Mouse (Mus musculus) heart, postnatal 36 days (tissue): ENCODE measurements around the gene Snai3. TPM values are rescaled to one million over a fixed set of nuclear protein-coding genes. Genes with fewer than 3 reads are reported as not detected.
A peak's percentile ranks its signal among the peaks of the same experiment; 100 is the strongest.

Experiments
- DNase-seq, 2 experiments: peaks; one replicate each; pipeline ENCODE4 v3.0.0; 2021 to 2022
- intact Hi-C: fragments of 180-260 bp; cut with DNase I; formaldehyde crosslinking; loops from one replicate; pipeline ENCODE4 v1.15.1; 2025
- total RNA-seq, 2 experiments: library from RNA; stranded (reverse); gene quantifications; 2 replicates each; pipeline ENCODE4 v1.2.3; 2021

Snai3 gene
- total RNA-seq, 2 experiments from 2014 or later = 2.2 to 5.0 TPM

- intact Hi-C loops = no loop called here
- peak; percentile 79 to 82 for DNase-seq
Measured at GRCm38 (mm10) chr8:122432443-122433268, 27.9 kb downstream of the Snai3 start, which contains the start of gene Cyba. Gene Cyba, minus strand, starts transcription at chr8:122432930.

GRCm38 (mm10) chr8:122431694-122432442 is 28.7 kb downstream of the Snai3 start:
- peak; percentile 26 to 35 for DNase-seq
- intact Hi-C loops = no loop called here

GRCm38 (mm10) chr8:122430646-122431045 is 29.9 kb downstream of the Snai3 start:
- intact Hi-C loops = no loop called here
- DNase-seq = no peak

GRCm38 (mm10) chr8:122430058-122430636 is 30.4 kb downstream of the Snai3 start:
- intact Hi-C loops = no loop called here
- DNase-seq = peak in 1 of 2 experiments; percentile 25

- no peak for DNase-seq
- intact Hi-C loops = no loop called here
Measured at GRCm38 (mm10) chr8:122428163-122428562, 32.4 kb downstream of the Snai3 start.

- intact Hi-C loops = no loop called here
- no peak for DNase-seq
Measured at GRCm38 (mm10) chr8:122427607-122428006, 32.9 kb downstream of the Snai3 start.

GRCm38 (mm10) chr8:122426145-122426544 is 34.4 kb downstream of the Snai3 start:
- intact Hi-C loops = no loop called here
- DNase-seq = no peak

- intact Hi-C loops = no loop called here
- peak; percentile 48 to 49 for DNase-seq
Measured at GRCm38 (mm10) chr8:122423659-122424058, 36.9 kb downstream of the Snai3 start.

- intact Hi-C loops = no loop called here
- DNase-seq = no peak
Measured at GRCm38 (mm10) chr8:122423217-122423616, 37.3 kb downstream of the Snai3 start.

- intact Hi-C loops = no loop called here
- DNase-seq = no peak
Measured at GRCm38 (mm10) chr8:122421376-122422070, 39.0 kb downstream of the Snai3 start, which contains the start of gene Il17c. Gene Il17c, plus strand, starts transcription at chr8:122422020.

GRCm38 (mm10) chr8:122419881-122420555 is 40.5 kb downstream of the Snai3 start:
- intact Hi-C loops = no loop called here
- DNase-seq = no peak

GRCm38 (mm10) chr8:122415554-122415953 is 45.0 kb downstream of the Snai3 start:
- no peak for DNase-seq
- intact Hi-C loops = no loop called here

GRCm38 (mm10) chr8:122414311-122414710 is 46.2 kb downstream of the Snai3 start:
- intact Hi-C loops = no loop called here

GRCm38 (mm10) chr8:122407678-122408077 is 52.9 kb downstream of the Snai3 start:
- intact Hi-C loops = no loop called here
- DNase-seq = no peak

More at GRCm38 (mm10) chr8:122414311-122414710, 46.2 kb downstream of the Snai3 start:
- no peak for DNase-seq

- intact Hi-C loops = no loop called here
- DNase-seq = no peak
Measured at GRCm38 (mm10) chr8:122405146-122405805, 55.3 kb downstream of the Snai3 start.
